Mouse (Mus musculus): ENCODE results near the gene Ackr1. TPM values are rescaled to one million over a fixed set of nuclear protein-coding genes. Genes with fewer than 3 reads are reported as not detected.

Ackr1 gene
- total and polyA plus RNA-seq, 3 experiments, result 0.19 to 0.42 TPM; not detected in 1

DNA sequence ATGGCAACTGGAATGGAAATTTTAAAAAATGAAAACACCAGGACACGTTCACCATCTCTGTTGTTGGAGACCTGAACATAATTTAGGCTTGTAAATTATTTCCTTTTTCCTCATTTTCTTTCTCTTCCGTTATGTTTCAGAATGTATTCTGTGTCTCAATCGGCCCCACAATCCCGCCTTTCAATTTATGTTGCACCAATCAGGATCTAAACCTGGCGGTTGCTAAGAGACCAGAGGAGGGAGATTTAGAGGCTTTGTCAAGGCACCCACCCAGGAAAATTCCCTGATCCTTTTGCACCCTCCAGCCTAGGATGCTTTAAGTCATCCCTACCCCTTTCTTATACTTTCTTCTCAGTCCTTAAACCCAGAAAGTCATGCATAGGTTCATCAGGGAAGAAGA is 3.8 kb downstream of the Ackr1 start:
- H3K27me3 ChIP-seq (ENCODE audit: control insufficient read depth in 1 of 2, insufficient read depth in 2 of 2, low read length in 2 of 2), result no peaks in the 10 kb centered on the region
- DNase-seq (ENCODE audit: low read depth, low spot score), result no peak
- no peaks in the 10 kb centered on the region for H3K9me3 ChIP-seq (replicated peaks; ENCODE audit: insufficient read depth, low read length)
- no peak overlapping the region for H3K9ac ChIP-seq (ENCODE audit: control insufficient read depth, low read depth, low read length, poor library complexity, severe bottlenecking)
- no peak for TF ChIP-seq ELF1 (IDR thresholded peaks at IDR 0.05; ENCODE audit: low read depth, low read length)
- H3K4me1 ChIP-seq (ENCODE audit: control insufficient read depth in 1 of 2, insufficient read depth in 2 of 2, low read length in 2 of 2), result peaks cover 34 to 60% of the 10 kb centered on the region in 2 experiments
- peak overlapping the region; percentile 32; the same call in 1 of the 2 replicates for H3K27ac ChIP-seq (ENCODE audit: control insufficient read depth, low read depth, low read length)
- no peaks in the 10 kb centered on the region for H3K79me2 ChIP-seq (ENCODE audit: control insufficient read depth, insufficient read depth, low read length, poor library complexity)
- no peak overlapping the region for H3K4me3 ChIP-seq (ENCODE audit: control insufficient read depth in 1 of 2, insufficient read depth in 1 of 2, low read depth in 2 of 2, low read length in 2 of 2)
- peaks cover 0 to 48% of the 10 kb centered on the region in 2 experiments; a peak in 2 of 4 replicates for H3K36me3 ChIP-seq (ENCODE audit: control insufficient read depth in 1 of 2, insufficient read depth in 2 of 2, low read length in 2 of 2)

DNA sequence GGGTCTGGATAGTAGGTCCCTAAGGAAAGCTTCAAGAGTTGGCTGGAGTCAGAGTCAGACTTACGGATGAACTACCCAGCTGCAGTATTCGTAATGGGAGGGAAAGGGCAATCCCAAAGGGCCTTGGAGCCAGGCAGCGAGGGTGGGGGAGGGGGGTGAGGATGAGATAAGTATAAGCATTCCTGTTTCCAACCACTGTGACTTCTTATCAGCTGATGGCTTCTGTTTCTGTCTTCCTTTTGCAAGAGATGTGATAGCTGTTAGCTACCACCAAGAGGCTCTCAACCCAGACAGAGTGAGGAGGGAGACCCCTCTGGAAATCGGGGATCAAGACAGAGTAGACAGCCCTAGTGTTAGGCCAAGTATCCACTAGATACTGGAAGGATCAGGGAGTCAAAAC is 4.4 kb downstream of the Ackr1 start:
- Histone ChIP-seq H3K9me3 (replicated peaks; ENCODE audit: insufficient read depth, low read length) (no peaks in the 10 kb centered on the region), H3K27me3 (ENCODE audit: control insufficient read depth in 1 of 2, insufficient read depth in 2 of 2, low read length in 2 of 2) (no peaks in the 10 kb centered on the region), H3K79me2 (ENCODE audit: control insufficient read depth, insufficient read depth, low read length, poor library complexity) (no peaks in the 10 kb centered on the region), H3K9ac (ENCODE audit: control insufficient read depth, low read depth, low read length, poor library complexity, severe bottlenecking) (no peak overlapping the region), H3K27ac (ENCODE audit: control insufficient read depth, low read depth, low read length) (peak overlapping the region; percentile 32), H3K36me3 (ENCODE audit: control insufficient read depth in 1 of 2, insufficient read depth in 2 of 2, low read length in 2 of 2) (peaks cover 0 to 45% of the 10 kb centered on the region in 2 experiments; a peak in 2 of 4 replicates), H3K4me3 (ENCODE audit: control insufficient read depth in 1 of 2, insufficient read depth in 1 of 2, low read depth in 2 of 2, low read length in 2 of 2) (no peak overlapping the region), H3K4me1 (ENCODE audit: control insufficient read depth in 1 of 2, insufficient read depth in 2 of 2, low read length in 2 of 2) (peaks cover 37 to 58% of the 10 kb centered on the region in 2 experiments)
- peak; percentile 70 for TF ChIP-seq CHD2 (IDR thresholded peaks at IDR 0.05; ENCODE audit: low read length)
- peak; percentile 93 for TF ChIP-seq RCOR1 (IDR thresholded peaks at IDR 0.05; ENCODE audit: low read depth, low read length)
- TF ChIP-seq MXI1 (IDR thresholded peaks at IDR 0.05; ENCODE audit: low read depth, low read length), result 0 out of 2 replicates have a peak, but pooled peaks have one; percentile 31
- TF ChIP-seq GATA1 (IDR thresholded peaks at IDR 0.05; ENCODE audit: low read depth, low read length), result peak; percentile 97
- TF ChIP-seq GABPA (IDR thresholded peaks at IDR 0.05; ENCODE audit: low read depth, low read length), result no peak
- no peak for TF ChIP-seq NRF1 (IDR thresholded peaks at IDR 0.05; ENCODE audit: insufficient read depth, low read depth, low read length, poor library complexity, severe bottlenecking)
- peak; percentile 61; the same call in 1 of the 2 replicates for TF ChIP-seq MAZ (IDR thresholded peaks at IDR 0.05; ENCODE audit: low read depth, low read length)
- TF ChIP-seq MEF2A (IDR thresholded peaks at IDR 0.05; ENCODE audit: extremely low read depth, insufficient replicate concordance, low read depth, low read length, poor library complexity, severe bottlenecking), result peak; percentile 55; the same call in 1 of the 2 replicates
- TF ChIP-seq E2F4 (IDR thresholded peaks at IDR 0.05; ENCODE audit: borderline replicate concordance, low read depth, low read length), result no peak
- peak; percentile 27; the same call in 1 of the 2 replicates for TF ChIP-seq ZC3H11A (IDR thresholded peaks at IDR 0.05; ENCODE audit: low read depth, low read length)
- no peak; the same call in 1 of the 2 replicates for TF ChIP-seq USF1 (IDR thresholded peaks at IDR 0.05; ENCODE audit: low read depth, low read length)
- peak; percentile 97 for TF ChIP-seq TCF12 (IDR thresholded peaks at IDR 0.05; ENCODE audit: low read depth, low read length)
- TF ChIP-seq EP300 (IDR thresholded peaks at IDR 0.05; ENCODE audit: low read depth in 1 of 2, low read length in 2 of 2), result peak; percentile 97 to 98
- peak; percentile 86 for TF ChIP-seq TAL1 (IDR thresholded peaks at IDR 0.05; ENCODE audit: low read length)
- peak; percentile 89 for TF ChIP-seq ETS1 (IDR thresholded peaks at IDR 0.05; ENCODE audit: low read depth, low read length)
- no peak for TF ChIP-seq UBTF (IDR thresholded peaks at IDR 0.05; ENCODE audit: borderline replicate concordance, insufficient read depth, low read depth, low read length)
- TF ChIP-seq SIN3A (IDR thresholded peaks at IDR 0.05; ENCODE audit: low read length), result peak; percentile 72
- no peak for TF ChIP-seq ZNF384 (IDR thresholded peaks at IDR 0.05; ENCODE audit: low read depth, low read length)
- TF ChIP-seq RAD21 (IDR thresholded peaks at IDR 0.05; ENCODE audit: low read depth, low read length), result no peak
- TF ChIP-seq KAT2A (conservative IDR thresholded peaks at IDR 0.05; ENCODE audit: low read depth, low read length), result no peak
- no peak for TF ChIP-seq POLR2AphosphoS5 (IDR thresholded peaks at IDR 0.05; ENCODE audit: borderline replicate concordance, low read depth, low read length)
- DNase-seq (ENCODE audit: low read depth, low spot score), result peak; percentile 59
